Comparison of ENCODE assay signal across 23 mouse cellular contexts in the genomic region with DNA sequence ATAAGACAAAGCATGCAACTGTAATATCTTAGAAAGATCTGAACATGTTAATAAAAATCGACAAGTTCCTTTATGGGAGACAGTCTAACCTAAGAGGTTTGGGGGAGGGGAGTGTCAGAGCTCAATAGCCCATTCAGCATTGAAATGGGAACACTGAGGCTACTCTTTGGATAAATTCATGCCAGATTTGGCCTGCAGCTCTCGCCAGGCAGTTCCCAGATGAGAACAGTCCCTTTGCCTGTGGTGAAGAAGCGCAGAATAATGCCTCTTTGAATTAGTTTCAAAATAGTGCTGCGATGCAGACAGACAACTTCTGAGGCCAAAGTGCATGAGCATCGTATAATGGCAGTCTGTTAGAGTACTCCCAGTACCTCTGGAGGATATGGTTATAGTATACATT.
DNase-seq lines count a peak whose midpoint lies in the region; ATAC-seq and TF ChIP-seq lines count a peak whose summit lies in the region.
"Had no signal": no experiment of that assay in that cellular context is flagged by ENCODE, and none has a peak within 500 bp of the region (broad histone marks: within the 10 kb centered on the region; RNA-seq: fewer than 3 reads in every experiment).

No protein-coding gene starts in this region.

- no peak overlapping the region for H3K4me3 ChIP-seq in midbrain, postnatal 0 days (ENCODE audit: low read depth, low read length)
- no peak overlapping the region for H3K4me3 ChIP-seq in midbrain, embryonic 10.5 days
- H3K4me3 ChIP-seq in lung, postnatal 0 days (ENCODE audit: low read depth, low read length) = no peak overlapping the region
- H3K4me3 ChIP-seq: erythroblast, embryonic 14.5 days; heart, adult 2 months; heart, embryonic 15.5 days; hindbrain, embryonic 12.5 days; kidney, embryonic 15.5 days; limb, embryonic 10.5 days; midbrain, embryonic 13.5 days had no signal

- no peak overlapping the region for H3K9ac ChIP-seq in midbrain, postnatal 0 days (replicated peaks; ENCODE audit: low read length, poor library complexity, severe bottlenecking)
- H3K9ac ChIP-seq in lung, postnatal 0 days (replicated peaks; ENCODE audit: low read depth) = no peak overlapping the region
- H3K9ac ChIP-seq: heart, embryonic 15.5 days; hindbrain, embryonic 12.5 days; kidney, embryonic 15.5 days; midbrain, embryonic 13.5 days had no signal

- TF ChIP-seq CTCF in midbrain, postnatal 0 days (IDR thresholded peaks at IDR 0.05) = no peak
- no peak for TF ChIP-seq CTCF in lung, postnatal 0 days (IDR thresholded peaks at IDR 0.05)

- H3K36me3 ChIP-seq in midbrain, postnatal 0 days (ENCODE audit: insufficient read depth, low read length) = no peaks in the 10 kb centered on the region
- H3K36me3 ChIP-seq in midbrain, embryonic 10.5 days = no peaks in the 10 kb centered on the region
- H3K36me3 ChIP-seq in lung, postnatal 0 days (ENCODE audit: insufficient read depth, low read length) = no peaks in the 10 kb centered on the region
- H3K36me3 ChIP-seq: heart, embryonic 15.5 days; hindbrain, embryonic 12.5 days; kidney, embryonic 15.5 days; limb, embryonic 10.5 days; midbrain, embryonic 13.5 days had no signal

- no peak overlapping the region for H3K4me2 ChIP-seq in midbrain, postnatal 0 days (ENCODE audit: low read depth, low read length, poor library complexity, severe bottlenecking)
- no peak overlapping the region for H3K4me2 ChIP-seq in lung, postnatal 0 days (replicated peaks; ENCODE audit: low read depth, low read length)
- H3K4me2 ChIP-seq: heart, embryonic 15.5 days; hindbrain, embryonic 12.5 days; kidney, embryonic 15.5 days; liver, embryonic 11.5 days; midbrain, embryonic 13.5 days had no signal

- H3K9me3 ChIP-seq in midbrain, postnatal 0 days (ENCODE audit: low read length) = no peaks in the 10 kb centered on the region
- H3K9me3 ChIP-seq in midbrain, embryonic 10.5 days (replicated peaks) = no peaks in the 10 kb centered on the region; the same call in 1 of the 2 replicates
- H3K9me3 ChIP-seq in lung, postnatal 0 days (ENCODE audit: low read length) = no peaks in the 10 kb centered on the region
- H3K9me3 ChIP-seq: heart, embryonic 15.5 days; kidney, embryonic 15.5 days; limb, embryonic 10.5 days had no signal

- DNase-seq in frontal cortex, postnatal 14 days (ENCODE audit: low spot score in 2 of 2) = peak; percentile 5 to 7
- DNase-seq in frontal cortex, postnatal 25 days (ENCODE audit: low spot score in 2 of 2) = no peak
- DNase-seq in midbrain, postnatal 0 days (ENCODE audit: low spot score) = peak; percentile 44
- no peak for DNase-seq in midbrain, embryonic 10.5 days (ENCODE audit: low spot score)
- peak; percentile 14 for DNase-seq in layer of hippocampus, adult 9-11 months
- no peak for DNase-seq in spleen, postnatal 14 days (ENCODE audit: low spot score in 2 of 2)
- DNase-seq in lung, postnatal 0 days (ENCODE audit: low spot score) = no peak
- DNase-seq: adrenal gland, postnatal 14 days; gastrocnemius, postnatal 10 days; heart, adult 2 months; lung, adult 2 months; thymus, postnatal 36 days had no signal

- no peak for ATAC-seq in midbrain, postnatal 0 days (ENCODE audit: low FRiP score)
- ATAC-seq in lung, postnatal 0 days = no peak
- ATAC-seq: activated CD4-positive, CD25-positive, alpha-beta regulatory T cell, adult 4 months; intestine, embryonic 16.5 days; midbrain, embryonic 13.5 days; Patski had no signal

- no peaks in the 10 kb centered on the region for H3K27me3 ChIP-seq in midbrain, postnatal 0 days (ENCODE audit: insufficient read depth, low read length)
- no peaks in the 10 kb centered on the region for H3K27me3 ChIP-seq in midbrain, embryonic 10.5 days (ENCODE audit: low read depth, poor library complexity, severe bottlenecking)
- no peaks in the 10 kb centered on the region for H3K27me3 ChIP-seq in lung, postnatal 0 days (replicated peaks; ENCODE audit: insufficient read depth, low read length)
- H3K27me3 ChIP-seq: heart, embryonic 15.5 days; hindbrain, embryonic 12.5 days; kidney, embryonic 15.5 days; midbrain, embryonic 13.5 days; Patski had no signal

- H3K27ac ChIP-seq in midbrain, postnatal 0 days (ENCODE audit: low read depth, low read length) = no peak overlapping the region
- no peak overlapping the region for H3K27ac ChIP-seq in midbrain, embryonic 10.5 days (replicated peaks)
- no peak overlapping the region for H3K27ac ChIP-seq in lung, postnatal 0 days (ENCODE audit: low read length)
- H3K27ac ChIP-seq: heart, adult 2 months; heart, embryonic 15.5 days; hindbrain, embryonic 12.5 days; kidney, embryonic 15.5 days; limb, embryonic 10.5 days; macrophage; midbrain, embryonic 13.5 days had no signal

- 53% methylated on average over 5 of the region's 5 CpGs for WGBS in midbrain, postnatal 0 days
- WGBS in midbrain, embryonic 10.5 days = 73% methylated on average over 5 of the region's 5 CpGs
- 80% methylated on average over 5 of the region's 5 CpGs for WGBS in lung, postnatal 0 days

- H3K4me1 ChIP-seq in midbrain, postnatal 0 days (ENCODE audit: insufficient read depth, low read length) = no peaks in the 10 kb centered on the region
- no peaks in the 10 kb centered on the region for H3K4me1 ChIP-seq in midbrain, embryonic 10.5 days
- H3K4me1 ChIP-seq in lung, postnatal 0 days (ENCODE audit: insufficient read depth, low read depth, low read length) = no peaks in the 10 kb centered on the region
- H3K4me1 ChIP-seq: heart, embryonic 15.5 days; hindbrain, embryonic 12.5 days; kidney, embryonic 15.5 days; limb, embryonic 10.5 days; midbrain, embryonic 13.5 days had no signal

- TF ChIP-seq EP300 in lung, postnatal 0 days (IDR thresholded peaks at IDR 0.05) = no peak

Comparison
In these comparisons a context has a peak if more than half of its experiments do, and no peak if none do; other contexts are left out.
1. DNase-seq: peak in frontal cortex, postnatal 14 days (2 of 2), midbrain, postnatal 0 days (single experiment) and layer of hippocampus, adult 9-11 months (single experiment); none in frontal cortex, postnatal 25 days (0 of 2), midbrain, embryonic 10.5 days (single experiment), spleen, postnatal 14 days (0 of 2) and lung, postnatal 0 days (single experiment).